Mouse (Mus musculus) thymus, postnatal 4 days (tissue): ENCODE measurements around the gene Prkcq.

Experiments
- DNase-seq: peaks from one replicate; pipeline ENCODE4 v3.0.0; 2021

The Prkcq gene

DNA sequence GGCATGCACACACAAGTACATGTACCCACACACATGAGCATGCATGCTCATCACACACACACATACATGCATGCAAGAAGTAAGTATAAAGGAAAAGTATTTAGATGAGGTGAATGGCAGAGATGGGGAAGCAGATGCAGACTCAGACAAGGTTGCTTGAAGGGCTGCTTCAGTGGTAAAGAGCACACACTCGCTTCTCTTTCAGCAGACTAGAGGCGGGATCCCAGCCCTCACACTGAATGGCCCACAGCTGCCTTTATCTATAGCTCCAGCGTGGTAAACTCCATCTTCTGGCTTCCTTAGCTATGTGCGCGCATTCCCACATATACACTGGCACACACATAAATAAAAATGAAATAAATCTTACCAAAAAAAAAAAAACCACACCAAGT is 53.6 kb downstream of the Prkcq start:
- DNase-seq: no peak

DNA sequence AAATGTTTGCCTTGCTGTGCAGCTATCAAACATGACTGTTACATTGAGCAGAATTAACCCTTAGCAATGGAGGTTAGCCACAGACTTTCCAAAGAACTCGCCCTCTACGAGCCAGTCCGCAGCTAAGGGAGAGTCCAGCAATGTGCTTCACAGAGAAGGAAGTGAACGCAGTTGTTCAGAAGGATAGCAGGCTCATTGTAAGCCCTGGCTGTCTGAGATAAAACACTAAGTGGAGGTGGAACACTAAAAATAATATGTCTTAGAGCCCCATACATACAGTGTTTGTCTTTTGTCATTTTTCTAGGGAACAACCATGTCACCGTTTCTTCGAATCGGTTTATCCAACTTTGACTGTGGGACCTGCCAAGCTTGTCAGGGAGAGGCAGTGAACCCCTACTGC is 54.6 kb downstream of the Prkcq start:
- DNase-seq: no peak

DNA sequence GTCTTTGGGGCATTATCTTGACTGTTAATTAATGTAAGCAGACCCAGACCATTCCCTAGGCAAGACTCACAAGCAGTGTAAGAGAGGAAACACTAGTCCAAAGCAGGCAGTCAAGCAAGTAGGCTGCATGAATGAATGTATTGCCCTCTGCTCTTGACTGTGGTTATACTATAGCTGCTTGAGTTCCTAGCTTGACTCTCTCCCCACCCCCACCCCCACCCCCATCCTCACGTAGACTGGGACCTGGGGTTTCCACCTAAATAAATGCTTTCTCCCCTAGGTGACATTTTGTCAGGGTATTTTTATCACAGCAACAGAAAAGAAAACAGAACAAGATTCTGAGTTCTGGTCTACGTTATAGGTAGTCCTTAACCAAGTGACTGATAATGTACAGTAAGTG is 57.2 kb downstream of the Prkcq start:
- no peak for DNase-seq

DNA sequence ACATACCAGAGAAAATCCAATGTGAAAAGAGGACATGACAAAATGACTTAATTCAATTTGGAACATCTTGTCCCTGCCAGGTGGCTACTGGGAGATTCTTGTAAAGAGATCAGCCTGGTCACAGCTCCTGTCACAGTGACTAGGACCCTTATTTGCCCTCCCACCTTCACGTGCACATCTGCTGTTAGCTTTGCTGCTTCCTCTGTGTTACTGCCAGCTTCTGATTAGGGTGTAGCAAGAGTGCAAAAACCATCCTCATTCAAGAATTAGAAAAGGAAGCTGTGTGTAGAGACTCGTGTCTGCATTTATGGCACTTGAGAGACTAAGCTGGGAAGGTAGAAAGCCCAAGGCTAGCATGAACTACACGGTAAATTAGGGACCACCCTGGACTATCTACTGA is 59.2 kb downstream of the Prkcq start:
- no peak for DNase-seq

DNA sequence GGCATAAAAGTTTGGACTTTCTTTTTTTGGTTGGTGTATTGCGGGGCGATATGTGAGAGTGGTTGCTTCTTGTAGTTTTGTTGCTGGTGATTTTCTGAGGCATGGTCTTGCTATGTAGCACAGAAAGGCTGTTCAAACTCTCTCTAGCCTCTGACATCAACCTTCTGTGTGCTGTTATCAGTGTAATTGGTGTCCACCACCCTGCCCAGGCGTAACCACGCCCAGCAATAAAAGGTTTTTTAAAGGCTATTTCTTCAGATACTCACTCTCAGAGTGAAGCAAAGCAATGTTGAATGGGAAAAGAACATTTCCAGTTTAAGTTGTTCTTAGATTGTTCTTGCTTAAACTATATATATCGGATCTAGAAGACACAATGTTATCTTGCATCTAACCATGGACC is 60.1 kb downstream of the Prkcq start:
- no peak for DNase-seq

DNA sequence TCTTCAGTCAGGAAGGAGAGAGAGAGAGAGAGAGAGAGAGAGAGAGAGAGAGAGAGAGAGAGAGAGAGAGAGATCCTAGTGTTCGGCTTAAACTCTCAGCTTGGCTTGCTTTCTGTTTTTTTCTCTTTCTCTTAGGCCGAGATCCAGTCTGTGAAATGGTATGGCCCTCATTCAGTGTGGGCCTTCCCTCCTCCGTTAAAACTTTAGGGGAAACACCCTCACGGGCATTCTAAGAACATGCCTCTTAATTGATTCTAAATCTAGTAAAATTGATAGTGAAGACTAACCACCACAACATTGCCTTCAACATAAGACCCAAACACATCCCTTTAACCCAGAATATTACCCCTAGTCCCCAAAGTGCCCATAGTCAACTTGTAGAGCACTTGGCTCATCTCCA is 66.3 kb downstream of the Prkcq start:
- no peak for DNase-seq

DNA sequence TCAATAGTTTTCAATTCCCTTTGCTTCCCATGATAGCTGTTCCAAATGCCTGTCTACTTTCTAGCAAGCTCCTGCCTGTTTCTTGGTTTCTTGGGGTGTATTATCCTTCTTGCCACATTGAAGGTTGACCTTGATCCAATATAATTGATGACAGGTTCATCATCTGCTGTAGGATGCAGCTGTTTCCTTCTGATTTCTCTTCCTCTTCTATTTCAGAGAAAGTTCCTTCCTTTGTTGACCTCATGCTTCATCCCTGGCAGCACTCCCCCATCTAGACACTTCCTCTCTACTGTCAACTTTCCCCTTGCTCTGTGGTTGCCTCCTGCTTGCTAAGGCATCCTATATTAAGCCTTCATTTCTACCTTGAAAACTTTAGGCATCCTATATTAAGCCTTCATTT is 67.6 kb downstream of the Prkcq start:
- DNase-seq: no peak

DNA sequence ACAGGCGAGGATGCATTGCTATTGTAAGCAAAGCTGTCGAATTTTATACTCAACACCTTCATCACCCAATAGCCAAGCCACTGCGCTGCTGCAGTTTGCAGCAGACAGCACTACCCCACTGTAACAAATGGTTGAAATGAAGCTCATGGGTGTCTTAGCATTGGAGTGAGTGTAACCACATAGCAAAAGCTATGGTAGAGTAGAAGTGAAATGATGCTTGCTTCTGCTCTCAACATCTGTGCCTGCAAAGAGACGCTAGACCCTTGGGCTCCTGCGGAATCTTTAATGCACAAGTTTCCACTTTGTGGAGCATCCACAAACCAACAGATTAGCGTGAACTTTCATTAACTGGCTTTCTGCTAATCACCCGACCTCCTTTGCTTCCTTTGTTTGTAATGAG is 74.0 kb downstream of the Prkcq start:
- no peak for DNase-seq

DNA sequence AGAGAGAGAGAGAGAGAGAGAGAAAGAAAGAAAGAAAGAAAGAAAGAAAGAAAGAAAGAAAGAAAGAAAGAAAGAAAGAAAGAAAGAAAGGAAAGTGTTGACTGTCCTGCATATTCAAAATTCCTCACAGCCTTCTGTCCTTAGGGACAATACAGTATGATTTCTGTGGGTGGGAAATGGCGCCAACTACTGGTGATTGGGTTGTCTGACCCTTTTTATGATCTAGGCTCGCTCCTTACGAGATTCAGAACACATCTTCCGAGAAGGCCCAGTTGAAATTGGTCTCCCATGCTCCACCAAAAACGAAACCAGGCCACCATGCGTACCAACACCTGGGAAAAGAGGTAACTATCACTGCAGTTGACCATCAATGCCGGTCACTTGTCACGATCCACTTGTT is 82.0 kb downstream of the Prkcq start:
- peak; percentile 79 for DNase-seq

DNA sequence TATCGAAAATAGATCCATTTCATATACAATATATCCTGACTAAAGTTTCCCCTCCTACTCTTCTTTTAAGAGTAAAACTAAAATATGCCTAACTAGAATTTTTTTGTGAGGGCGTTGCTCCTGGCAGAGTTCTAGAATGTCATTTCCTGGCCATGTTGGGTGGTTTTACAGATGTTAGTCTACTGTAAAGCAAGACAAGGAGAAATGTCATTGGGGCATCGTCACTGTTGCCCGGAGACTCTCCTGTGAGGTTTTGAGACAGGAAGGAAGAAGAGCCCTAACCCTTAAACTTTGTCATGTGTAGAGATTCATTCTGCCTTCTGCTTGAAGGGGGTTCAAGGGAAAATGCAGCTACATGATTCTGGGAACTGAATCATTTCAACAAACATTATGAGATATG is 82.5 kb downstream of the Prkcq start:
- DNase-seq: no peak

DNA sequence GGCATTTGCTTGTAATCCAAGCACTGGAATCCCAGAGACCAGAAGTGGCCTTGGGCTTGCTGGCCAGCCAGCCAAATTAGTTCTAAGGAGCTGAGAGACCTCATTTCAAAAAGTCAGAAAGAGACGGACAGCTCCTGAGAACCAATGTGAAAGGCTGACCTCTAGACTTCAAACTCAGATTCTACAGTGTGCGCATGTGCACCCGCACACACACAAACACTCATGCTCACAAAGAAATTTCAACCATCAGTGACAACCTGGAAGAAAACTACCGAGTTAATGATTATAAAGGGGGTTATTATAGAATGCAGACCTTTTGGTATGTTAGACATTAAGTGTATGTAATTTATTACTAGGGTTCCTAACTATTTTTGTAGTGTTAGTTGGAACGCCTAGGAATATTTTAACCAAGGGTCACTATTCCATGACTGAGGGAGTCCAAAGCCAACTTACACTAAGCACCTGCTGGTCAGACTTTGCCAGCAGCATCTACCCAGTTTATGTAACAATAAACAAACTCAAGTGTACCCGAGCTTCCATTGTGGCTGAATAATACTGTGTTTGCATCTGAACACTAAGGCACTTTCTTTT is 85.4 kb downstream of the Prkcq start:
- DNase-seq: no peak

DNA sequence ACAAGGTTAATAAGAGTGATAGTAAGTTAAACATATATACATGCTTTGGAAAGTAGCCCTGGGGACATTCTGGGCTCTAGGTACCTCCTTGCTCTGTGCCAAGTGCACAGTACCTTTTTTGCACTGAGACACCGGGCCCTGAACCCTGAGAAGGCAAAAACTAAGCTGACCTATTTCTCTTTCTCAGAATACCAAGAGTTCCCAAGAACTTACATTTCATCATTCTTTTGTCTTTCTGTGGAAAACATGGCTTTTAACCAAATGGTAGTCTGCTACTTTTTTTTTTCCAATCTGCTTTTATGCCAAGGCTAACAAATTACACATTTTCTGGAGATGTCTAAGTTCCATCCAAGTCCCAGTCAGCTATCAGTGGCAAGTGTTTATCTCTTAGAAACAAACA is 86.3 kb downstream of the Prkcq start:
- no peak for DNase-seq

DNA sequence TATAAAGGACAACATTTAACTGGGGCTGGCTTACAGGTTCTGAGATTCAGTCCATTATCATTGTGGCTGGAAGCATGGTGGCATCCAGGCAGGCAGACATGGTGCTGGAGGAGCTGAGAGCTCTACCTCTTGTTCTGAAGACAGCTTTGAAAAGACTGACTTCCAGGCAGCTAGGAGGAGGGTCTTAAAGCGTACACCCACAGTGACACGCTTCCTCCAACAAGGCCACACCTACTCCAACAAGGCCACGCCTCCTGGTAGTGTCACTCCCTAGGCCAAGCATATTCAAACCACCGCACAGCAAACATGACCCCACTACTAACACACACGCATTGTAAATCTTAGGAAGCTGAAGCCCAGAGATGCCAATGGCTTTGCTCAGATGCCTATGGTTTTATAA is 87.5 kb downstream of the Prkcq start:
- peak; percentile 38 for DNase-seq

DNA sequence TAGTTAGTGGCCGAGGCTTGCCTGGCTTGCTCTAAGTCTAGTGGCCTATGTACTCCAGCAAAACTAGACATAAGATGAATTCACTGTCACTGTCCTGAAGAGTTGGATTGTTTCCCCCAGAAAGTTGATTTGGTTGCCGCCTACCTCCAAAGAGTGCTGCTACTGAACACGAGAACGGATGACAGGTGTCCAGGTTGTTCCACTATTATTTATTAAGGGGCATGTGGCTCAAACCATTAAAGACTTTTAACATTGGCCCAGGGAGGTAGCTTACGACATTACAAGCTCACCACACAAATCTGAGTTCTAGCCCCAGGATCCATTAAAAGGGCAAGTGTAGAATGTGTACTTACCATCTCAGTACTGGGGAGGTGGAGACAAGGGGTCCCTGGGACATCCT is 92.9 kb downstream of the Prkcq start:
- no peak for DNase-seq

DNA sequence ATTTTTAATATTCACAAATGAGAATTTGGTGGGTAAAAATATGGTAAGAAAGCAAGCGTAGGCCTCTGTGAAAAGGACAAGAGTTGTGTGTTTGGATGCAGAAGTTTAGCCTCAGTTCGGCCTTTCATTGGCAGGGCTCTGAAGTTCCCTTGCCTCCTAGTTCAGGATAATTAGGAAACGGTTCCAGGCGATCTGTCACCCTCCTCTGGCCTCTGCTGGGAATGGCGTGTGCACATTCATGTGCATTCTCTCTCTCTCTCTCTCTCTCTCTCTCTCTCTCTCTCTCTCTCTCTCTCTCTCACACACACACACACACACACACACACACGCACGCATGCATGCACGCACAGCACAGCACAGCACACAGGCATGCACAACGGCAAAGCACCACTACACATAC is 93.5 kb downstream of the Prkcq start:
- no peak for DNase-seq

DNA sequence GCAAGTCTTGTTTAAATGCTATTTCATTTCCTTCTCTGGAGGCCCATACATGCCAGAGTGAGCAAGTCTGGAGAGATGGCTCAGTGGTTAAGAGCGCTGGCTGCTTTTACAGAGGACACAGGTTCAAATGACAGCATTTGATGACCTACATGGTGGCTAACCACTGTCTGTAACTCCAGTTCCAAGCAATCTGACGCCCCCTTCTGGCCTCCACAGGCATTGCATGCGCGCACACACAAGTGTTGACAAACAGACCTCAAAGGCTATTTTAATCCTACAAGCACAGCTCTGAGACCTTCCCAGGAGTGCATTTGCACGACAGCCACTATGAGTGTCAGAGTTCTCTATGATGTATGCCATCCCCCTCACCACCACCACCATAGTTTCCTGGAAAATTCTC is 94.4 kb downstream of the Prkcq start:
- DNase-seq: peak; percentile 82

DNA sequence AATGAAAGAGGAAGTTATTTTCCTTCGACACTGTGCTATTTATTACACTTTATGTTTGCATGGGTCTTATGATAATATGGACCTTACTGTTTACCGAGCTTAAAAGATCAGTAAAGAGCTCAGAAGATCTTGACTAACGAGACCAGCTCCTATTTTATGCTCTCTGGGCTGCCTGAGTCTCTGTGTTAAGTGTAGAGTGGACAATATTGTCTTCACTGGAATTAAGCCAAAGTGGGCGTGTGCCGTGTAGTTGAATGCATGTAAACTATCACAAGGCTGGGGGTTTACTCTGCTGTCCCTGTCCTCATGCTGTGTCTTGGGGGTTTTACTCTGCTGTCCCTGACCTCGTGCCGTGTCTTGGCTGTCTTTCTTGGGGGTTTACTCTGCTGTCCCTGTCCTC is 107.1 kb downstream of the Prkcq start:
- DNase-seq: no peak

DNA sequence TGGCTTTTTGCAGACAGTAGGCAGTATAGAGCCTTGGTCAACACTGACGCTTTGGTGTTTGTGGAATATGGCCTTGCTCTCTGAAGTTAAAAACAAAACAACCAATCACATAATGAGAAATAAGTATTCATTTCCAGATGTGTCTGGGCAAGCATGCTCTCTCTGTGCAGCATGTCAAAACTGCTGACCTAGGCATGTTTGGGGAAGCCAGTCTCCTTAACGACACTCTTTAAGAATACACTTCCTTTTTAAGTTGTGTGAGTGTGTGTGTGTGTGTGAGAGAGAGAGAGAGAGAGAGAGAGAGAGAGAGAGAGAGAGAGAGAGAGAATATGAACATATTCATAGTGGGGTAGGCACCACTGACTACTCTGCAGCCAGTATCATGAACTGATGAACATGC is 108.3 kb downstream of the Prkcq start:
- DNase-seq: no peak

DNA sequence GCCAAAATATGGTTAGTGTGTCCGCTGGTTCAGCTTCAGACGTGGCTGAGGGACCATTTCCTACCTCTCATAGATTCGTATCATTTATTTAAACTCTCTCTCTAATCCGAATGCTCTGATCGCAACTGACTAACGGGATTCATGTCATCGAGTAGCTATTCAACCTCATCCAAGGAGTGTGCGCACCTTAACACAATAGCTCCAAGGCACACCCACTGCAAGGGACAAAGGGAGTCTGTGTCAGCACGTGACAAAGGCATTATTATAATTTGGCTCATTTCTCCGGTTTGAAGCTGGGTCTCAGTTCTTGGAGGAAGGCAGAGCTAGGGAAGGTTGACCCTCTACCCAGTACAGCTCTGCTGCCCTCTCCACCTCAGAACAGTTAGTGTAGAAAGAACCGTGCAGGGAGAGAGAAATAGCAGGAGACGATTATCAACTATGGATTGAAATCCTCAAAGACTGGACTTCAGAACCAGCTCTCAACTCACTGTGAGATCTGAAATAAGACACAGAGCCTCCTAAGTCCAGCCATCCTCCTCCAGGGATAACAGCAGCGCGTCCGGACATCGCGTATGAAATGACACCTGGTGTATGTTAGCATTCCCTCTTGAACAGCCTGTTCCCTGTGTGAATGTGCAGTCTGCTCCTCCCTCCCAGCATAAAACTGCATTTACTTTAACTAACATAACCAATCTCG is 116.1 kb downstream of the Prkcq start:
- no peak for DNase-seq

DNA sequence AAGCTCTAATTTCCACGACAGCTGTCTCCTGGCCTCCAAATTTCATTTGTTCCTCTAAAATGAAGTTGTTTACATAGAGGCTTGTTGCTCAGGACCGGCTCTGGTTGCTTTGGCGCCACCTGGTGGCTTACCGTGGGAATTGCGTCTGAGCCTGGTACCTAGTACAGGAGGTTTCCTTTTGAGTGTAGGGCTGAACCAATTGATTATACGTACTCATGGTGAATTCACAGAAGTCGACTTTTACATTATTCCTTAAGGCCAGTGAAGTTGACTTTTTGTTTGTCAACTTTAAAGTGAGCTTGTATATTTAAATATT is 116.6 kb downstream of the Prkcq start:
- DNase-seq: peak; percentile 91

DNA sequence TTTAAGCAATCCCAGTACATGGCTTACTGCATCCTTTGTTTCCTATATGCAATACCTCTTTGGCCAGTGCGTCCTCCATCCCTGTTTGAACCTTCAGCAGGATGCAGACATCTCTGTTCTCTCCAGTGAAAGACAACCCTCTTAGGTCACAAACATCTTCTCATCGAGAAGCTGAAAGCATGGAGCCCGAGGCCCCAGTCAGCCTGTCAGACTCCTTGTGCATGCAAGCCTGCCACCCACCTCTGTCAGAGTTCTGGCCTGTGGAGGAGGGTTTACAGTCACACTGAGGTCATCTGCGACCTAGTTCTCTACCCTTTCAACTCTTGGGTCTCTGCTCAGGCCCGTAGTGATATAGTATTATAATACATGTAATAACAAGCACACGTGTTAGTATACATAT is 119.0 kb downstream of the Prkcq start:
- no peak for DNase-seq

DNA sequence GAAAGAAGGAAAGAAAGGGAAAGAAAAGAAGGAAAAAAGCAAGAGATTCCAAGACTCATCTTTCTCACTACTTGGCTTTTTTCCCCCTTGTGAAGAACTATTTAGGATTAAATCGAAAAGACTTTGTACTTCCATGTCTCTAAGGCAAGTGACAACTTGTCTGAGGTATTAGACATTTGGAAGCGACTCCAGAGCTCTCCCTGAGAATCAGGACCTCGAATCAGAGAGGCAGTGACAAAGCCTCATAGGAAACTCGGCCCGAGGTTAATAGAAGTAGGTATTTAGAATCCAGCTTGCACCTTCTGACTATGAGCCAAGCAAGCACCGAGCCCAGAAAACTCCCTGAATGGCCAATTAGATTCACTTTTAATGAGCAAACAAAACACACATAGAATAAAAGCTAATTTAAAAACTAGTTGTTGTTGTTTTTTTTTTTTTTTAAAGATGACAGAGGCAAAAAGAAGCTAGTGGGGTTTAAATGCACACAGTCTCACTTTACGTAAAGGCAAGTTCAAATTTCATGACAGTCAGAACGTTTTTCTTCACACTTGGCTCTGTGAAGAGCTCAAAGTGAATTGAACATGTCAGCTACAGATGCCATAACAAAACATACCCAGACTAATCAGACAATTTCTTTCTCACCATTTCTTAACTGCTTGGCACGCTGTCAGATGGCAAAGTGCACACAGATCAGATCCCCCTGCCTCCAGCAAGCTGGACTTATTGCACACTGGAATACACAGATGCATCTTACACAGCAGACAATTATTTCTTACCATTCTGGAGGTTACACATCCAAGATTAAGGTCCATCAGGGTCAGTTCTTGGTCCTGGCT is 119.9 kb downstream of the Prkcq start:
- no peak for DNase-seq

DNA sequence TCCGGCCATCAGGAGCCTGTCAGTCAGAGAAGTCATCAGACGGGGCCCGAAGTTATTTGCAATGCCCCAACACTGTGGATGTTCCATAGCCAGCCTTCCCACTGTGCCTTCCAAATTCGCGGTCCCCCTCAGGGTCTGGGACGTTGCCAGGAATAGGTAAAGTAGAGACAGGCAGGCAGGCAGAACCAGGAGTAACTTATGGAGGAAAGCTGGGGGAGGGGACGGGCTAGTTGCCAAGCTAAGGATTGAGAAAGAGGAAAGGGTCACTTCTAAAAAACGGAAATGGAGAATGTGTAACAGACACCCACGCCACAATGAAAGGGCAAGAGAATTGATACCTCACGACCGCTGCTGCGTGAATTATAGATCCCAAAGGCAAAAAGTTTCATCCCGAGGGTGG is 121.2 kb downstream of the Prkcq start:
- DNase-seq: no peak

DNA sequence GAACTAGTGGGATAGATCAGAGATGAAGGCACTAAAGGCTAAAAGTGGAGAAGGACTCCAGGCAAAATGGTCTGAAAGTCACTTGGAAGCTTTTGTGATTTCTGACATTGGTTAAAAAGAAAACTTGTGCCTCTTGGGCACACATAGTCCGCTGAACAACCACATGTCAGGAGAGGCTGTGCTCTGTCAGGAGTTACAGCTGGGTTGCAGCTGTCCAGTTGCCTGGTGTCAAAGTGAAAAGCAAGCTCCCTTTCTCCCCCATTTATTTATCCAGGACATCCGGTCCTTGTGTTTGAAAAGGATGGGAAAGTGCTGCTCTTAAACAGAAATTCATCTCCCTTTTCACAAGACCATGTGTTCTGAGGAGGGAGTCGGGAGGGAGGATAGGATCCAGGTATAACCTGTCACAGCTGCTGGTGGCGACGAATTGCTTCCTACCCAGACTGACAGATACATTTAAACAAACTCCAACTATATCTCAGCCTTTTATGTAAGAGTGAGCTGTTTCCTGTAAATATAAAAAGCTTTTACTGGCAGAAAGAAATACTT is 122.8 kb downstream of the Prkcq start:
- no peak for DNase-seq
